Mouse (Mus musculus) left cerebral cortex, postnatal 36 days (tissue): ENCODE measurements at regions not wholly inside any gene's neighbourhood (a gene's known extent, or its start where the extent isn't known, plus 50 kb on each side); places are given as distances from the start of the nearest gene placed in this dataset.
A peak's percentile ranks its signal among the peaks of the same experiment; 100 is the strongest.

Source experiments
- DNase-seq, 2 experiments: peaks; one replicate each; pipeline ENCODE4 v3.0.0; 2021 to 2022; ENCODE audit warnings: low spot score in 2 of 2, mixed read lengths in 1 of 2
- intact Hi-C: fragments of 180-260 bp; cut with DNase I; formaldehyde crosslinking; loops from one replicate; pipeline ENCODE4 v1.15.1; 2025

- DNase-seq: no peak
- intact Hi-C loops: no loop called here
These were observed 208.8 kb downstream of the Pdcd6ip start for GRCm38 (mm10) chr9:113499246-113499645.

GRCm38 (mm10) chr9:113496176-113496732 lies 211.8 kb downstream of the Pdcd6ip start:
- intact Hi-C loops: no loop called here
- no peak for DNase-seq

- intact Hi-C loops: loop anchor here (10.0 kb wide), 1 partner anchor 144 kb away; no protein-coding TSS in a partner anchor
These were observed 219.4 kb downstream of the Pdcd6ip start for GRCm38 (mm10) chr9:113488651-113489050.

GRCm38 (mm10) chr9:113486494-113487081 lies 221.5 kb downstream of the Pdcd6ip start:
- intact Hi-C loops: loop anchor here (10.0 kb wide), 1 partner anchor 142 kb away; no protein-coding TSS in a partner anchor
- no peak for DNase-seq

More at GRCm38 (mm10) chr9:113488651-113489050, 219.4 kb downstream of the Pdcd6ip start:
- DNase-seq: peak; percentile 78 to 84

GRCm38 (mm10) chr9:113479897-113480296 lies 228.2 kb downstream of the Pdcd6ip start:
- intact Hi-C loops: loop anchor here (10.0 kb wide), 1 partner anchor 135 kb away; no protein-coding TSS in a partner anchor
- no peak for DNase-seq

GRCm38 (mm10) chr9:113478761-113479265 lies 229.2 kb downstream of the Pdcd6ip start:
- DNase-seq: no peak
- intact Hi-C loops: no loop called here

- intact Hi-C loops: loop anchor here (5.0 kb wide), 1 partner anchor 36 kb away; no protein-coding TSS in a partner anchor
- DNase-seq: peak; percentile 83 to 85
These were observed 236.3 kb downstream of the Pdcd6ip start for GRCm38 (mm10) chr9:113471781-113472180.

- intact Hi-C loops: no loop called here
- DNase-seq: no peak
These were observed 245.2 kb downstream of the Pdcd6ip start for GRCm38 (mm10) chr9:113462888-113463287.

GRCm38 (mm10) chr9:113462267-113462887 lies 245.7 kb downstream of the Pdcd6ip start:
- intact Hi-C loops: no loop called here
- no peak for DNase-seq

- DNase-seq: no peak
- intact Hi-C loops: no loop called here
These were observed 248.2 kb downstream of the Pdcd6ip start for GRCm38 (mm10) chr9:113459885-113460284.

- intact Hi-C loops: no loop called here
- no peak for DNase-seq
These were observed 248.8 kb downstream of the Pdcd6ip start for GRCm38 (mm10) chr9:113459221-113459620.

GRCm38 (mm10) chr9:113458741-113459154 lies 249.3 kb downstream of the Pdcd6ip start:
- intact Hi-C loops: no loop called here
- no peak for DNase-seq

GRCm38 (mm10) chr9:113457169-113457850 lies 250.7 kb downstream of the Pdcd6ip start:
- intact Hi-C loops: no loop called here
- DNase-seq: no peak

GRCm38 (mm10) chr9:113455577-113455976 lies 252.5 kb downstream of the Pdcd6ip start:
- intact Hi-C loops: no loop called here
- DNase-seq: no peak

- intact Hi-C loops: no loop called here
These were observed 254.8 kb downstream of the Pdcd6ip start for GRCm38 (mm10) chr9:113453231-113453630.

GRCm38 (mm10) chr9:113441770-113442411 lies 266.2 kb downstream of the Pdcd6ip start:
- intact Hi-C loops: loop anchor here (5.0 to 10.0 kb wide), 2 partner anchors 185 to 727 kb away; no protein-coding TSS in a partner anchor
- DNase-seq: peak; percentile 67 to 80

More at GRCm38 (mm10) chr9:113453231-113453630, 254.8 kb downstream of the Pdcd6ip start:
- no peak for DNase-seq

GRCm38 (mm10) chr9:113438394-113438793 lies 269.7 kb downstream of the Pdcd6ip start:
- DNase-seq: no peak

GRCm38 (mm10) chr9:113435921-113436320 lies 272.1 kb downstream of the Pdcd6ip start:
- intact Hi-C loops: loop anchor here (5.0 kb wide), 1 partner anchor 94 kb away; no protein-coding TSS in a partner anchor
- no peak for DNase-seq

More at GRCm38 (mm10) chr9:113438394-113438793, 269.7 kb downstream of the Pdcd6ip start:
- intact Hi-C loops: loop anchor here (5.0 kb wide), 1 partner anchor 96 kb away; no protein-coding TSS in a partner anchor

GRCm38 (mm10) chr9:113433424-113433823 lies 274.6 kb downstream of the Pdcd6ip start:
- intact Hi-C loops: no loop called here
- no peak for DNase-seq
